Mouse (Mus musculus): ENCODE results near the gene Cd274. TPM values are rescaled to one million over a fixed set of nuclear protein-coding genes. Genes with fewer than 3 reads are reported as not detected.

The Cd274 gene
- polyA plus RNA-seq, 1 experiment from 2014 or later: 0.21 TPM

DNA sequence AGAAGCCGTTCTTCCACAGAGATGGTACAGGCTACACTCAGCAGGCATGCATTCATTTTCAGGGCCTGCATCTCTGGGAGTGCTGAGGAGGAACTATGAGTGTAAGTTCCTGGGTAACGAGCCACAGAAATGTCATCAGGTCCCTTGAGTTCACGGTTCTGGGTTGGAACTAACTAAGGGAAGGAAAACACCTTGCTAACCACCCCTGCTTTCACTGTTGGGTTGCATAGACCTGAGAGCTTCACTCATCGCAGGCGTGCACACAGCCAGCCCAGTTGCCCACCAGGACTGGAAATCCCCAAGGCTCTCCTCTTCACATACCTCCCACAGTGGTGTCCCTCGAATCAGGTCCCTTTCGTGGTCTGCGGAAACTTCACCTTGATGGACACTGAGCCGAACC lies 7.7 kb downstream of the Cd274 start:
- WGBS: 90% methylated on average over 9 of the region's 9 CpGs
- Histone ChIP-seq H3K4me3 (replicated peaks) (no peak overlapping the region), H3K9ac (replicated peaks) (no peak overlapping the region), H3K4me1 (replicated peaks) (0 out of 2 replicates have a peak, but pooled peaks cover 3% of the 10 kb centered on the region), H3K4me2 (no peak overlapping the region), H3K27ac (no peak overlapping the region), H3K27me3 (no peaks in the 10 kb centered on the region), H3K36me3 (no peaks in the 10 kb centered on the region), H3K9me3 (no peaks in the 10 kb centered on the region)
- no peak for ATAC-seq (ENCODE audit: insufficient number of reproducible peaks, insufficient read depth, low FRiP score, low TSS enrichment, low read depth)

GRCm38 (mm10) chr19:29376382-29376781 lies 9.1 kb downstream of the Cd274 start:
- Histone ChIP-seq H3K9me3 (no peaks in the 10 kb centered on the region), H3K36me3 (no peaks in the 10 kb centered on the region), H3K4me2 (no peak overlapping the region), H3K9ac (replicated peaks) (no peak overlapping the region), H3K4me1 (replicated peaks) (0 out of 2 replicates have a peak, but pooled peaks cover 3% of the 10 kb centered on the region), H3K27ac (no peak overlapping the region), H3K27me3 (no peaks in the 10 kb centered on the region), H3K4me3 (replicated peaks) (no peak overlapping the region)
- WGBS: 81% methylated on average over 3 of the region's 3 CpGs
- ATAC-seq (ENCODE audit: insufficient number of reproducible peaks, insufficient read depth, low FRiP score, low TSS enrichment, low read depth): no peak

- H3K4me2 ChIP-seq: no peak overlapping the region
- H3K9me3 ChIP-seq: no peaks in the 10 kb centered on the region
- no peak overlapping the region for H3K4me3 ChIP-seq (replicated peaks)
- H3K27ac ChIP-seq: no peak overlapping the region
- ATAC-seq (ENCODE audit: insufficient number of reproducible peaks, insufficient read depth, low FRiP score, low TSS enrichment, low read depth): no peak
- H3K9ac ChIP-seq (replicated peaks): no peak overlapping the region
- H3K27me3 ChIP-seq: no peaks in the 10 kb centered on the region
- WGBS: 86% methylated on average over 14 of the region's 14 CpGs
- H3K36me3 ChIP-seq: no peaks in the 10 kb centered on the region
- no peaks in the 10 kb centered on the region for H3K4me1 ChIP-seq (replicated peaks)
These were observed 12.8 kb downstream of the Cd274 start for GRCm38 (mm10) chr19:29379839-29380603.

GRCm38 (mm10) chr19:29383368-29383767 lies 16.1 kb downstream of the Cd274 start:
- H3K27ac ChIP-seq: no peak overlapping the region
- no peaks in the 10 kb centered on the region for H3K4me1 ChIP-seq (replicated peaks)
- 92% methylated on average over 5 of the region's 5 CpGs for WGBS
- no peaks in the 10 kb centered on the region for H3K36me3 ChIP-seq
- no peak overlapping the region for H3K9ac ChIP-seq (replicated peaks)
- no peaks in the 10 kb centered on the region for H3K27me3 ChIP-seq
- no peak overlapping the region for H3K4me2 ChIP-seq
- H3K4me3 ChIP-seq (replicated peaks): no peak overlapping the region
- no peak for ATAC-seq (ENCODE audit: insufficient number of reproducible peaks, insufficient read depth, low FRiP score, low TSS enrichment, low read depth)
- H3K9me3 ChIP-seq: no peaks in the 10 kb centered on the region

DNA sequence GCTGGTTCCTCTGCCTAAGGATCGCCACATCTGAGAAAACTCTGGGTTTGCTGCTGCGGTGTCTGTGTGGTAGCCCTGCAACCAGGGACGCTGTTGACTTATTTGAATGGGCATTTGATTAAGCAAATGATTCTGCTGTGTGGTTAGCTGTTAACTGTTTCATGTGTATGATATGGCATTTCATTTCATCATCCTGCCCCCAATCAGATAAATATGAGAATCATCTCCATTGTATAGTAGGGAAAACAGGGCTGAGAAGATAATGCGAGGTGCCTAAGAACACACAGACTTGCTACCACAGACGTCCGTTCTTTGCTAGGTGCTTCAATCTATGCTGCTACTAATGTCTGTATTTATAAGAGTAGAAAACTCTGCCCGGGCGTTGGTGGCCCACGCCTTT lies 17.2 kb downstream of the Cd274 start:
- 86% methylated on average over 9 of the region's 9 CpGs for WGBS
- no peak overlapping the region for H3K4me2 ChIP-seq
- H3K4me1 ChIP-seq (replicated peaks): no peaks in the 10 kb centered on the region
- H3K9me3 ChIP-seq: no peaks in the 10 kb centered on the region
- no peak overlapping the region for H3K27ac ChIP-seq
- H3K27me3 ChIP-seq: no peaks in the 10 kb centered on the region
- no peaks in the 10 kb centered on the region for H3K36me3 ChIP-seq
- H3K4me3 ChIP-seq (replicated peaks): no peak overlapping the region
- no peak overlapping the region for H3K9ac ChIP-seq (replicated peaks)
- no peak for ATAC-seq (ENCODE audit: insufficient number of reproducible peaks, insufficient read depth, low FRiP score, low TSS enrichment, low read depth)

- H3K4me3 ChIP-seq (replicated peaks): no peak overlapping the region
- ATAC-seq (ENCODE audit: insufficient number of reproducible peaks, insufficient read depth, low FRiP score, low TSS enrichment, low read depth): no peak
- no peaks in the 10 kb centered on the region for H3K27me3 ChIP-seq
- H3K9me3 ChIP-seq: no peaks in the 10 kb centered on the region
- 89% methylated on average over 6 of the region's 6 CpGs for WGBS
- no peak overlapping the region for H3K4me2 ChIP-seq
- no peak overlapping the region for H3K9ac ChIP-seq (replicated peaks)
- no peaks in the 10 kb centered on the region for H3K4me1 ChIP-seq (replicated peaks)
- H3K36me3 ChIP-seq: no peaks in the 10 kb centered on the region
- no peak overlapping the region for H3K27ac ChIP-seq
These were observed 17.7 kb downstream of the Cd274 start for GRCm38 (mm10) chr19:29384994-29385393.

GRCm38 (mm10) chr19:29385822-29386221 lies 18.6 kb downstream of the Cd274 start:
- H3K4me1 ChIP-seq (replicated peaks): no peaks in the 10 kb centered on the region
- no peak overlapping the region for H3K4me3 ChIP-seq (replicated peaks)
- ATAC-seq (ENCODE audit: insufficient number of reproducible peaks, insufficient read depth, low FRiP score, low TSS enrichment, low read depth): no peak
- 88% methylated on average over 4 of the region's 4 CpGs for WGBS
- no peak overlapping the region for H3K4me2 ChIP-seq
- no peak overlapping the region for H3K27ac ChIP-seq
- no peak overlapping the region for H3K9ac ChIP-seq (replicated peaks)
- no peaks in the 10 kb centered on the region for H3K36me3 ChIP-seq
- H3K27me3 ChIP-seq: no peaks in the 10 kb centered on the region
- no peaks in the 10 kb centered on the region for H3K9me3 ChIP-seq

- Histone ChIP-seq H3K27ac (no peak overlapping the region), H3K36me3 (no peaks in the 10 kb centered on the region), H3K27me3 (no peaks in the 10 kb centered on the region), H3K4me2 (no peak overlapping the region), H3K4me1 (replicated peaks) (no peaks in the 10 kb centered on the region), H3K9me3 (no peaks in the 10 kb centered on the region), H3K9ac (replicated peaks) (no peak overlapping the region), H3K4me3 (replicated peaks) (no peak overlapping the region)
- ATAC-seq (ENCODE audit: insufficient number of reproducible peaks, insufficient read depth, low FRiP score, low TSS enrichment, low read depth): no peak
- 91% methylated on average over 1 of the region's 1 CpGs for WGBS
These were observed 21.6 kb downstream of the Cd274 start for GRCm38 (mm10) chr19:29388818-29389217.

GRCm38 (mm10) chr19:29390483-29390882 lies 23.2 kb downstream of the Cd274 start:
- no peaks in the 10 kb centered on the region for H3K9me3 ChIP-seq
- 74% methylated on average over 5 of the region's 5 CpGs for WGBS
- no peak overlapping the region for H3K4me2 ChIP-seq
- no peak overlapping the region for H3K4me3 ChIP-seq (replicated peaks)
- ATAC-seq (ENCODE audit: insufficient number of reproducible peaks, insufficient read depth, low FRiP score, low TSS enrichment, low read depth): no peak
- H3K9ac ChIP-seq (replicated peaks): no peak overlapping the region
- H3K4me1 ChIP-seq (replicated peaks): no peaks in the 10 kb centered on the region
- H3K36me3 ChIP-seq: no peaks in the 10 kb centered on the region
- no peaks in the 10 kb centered on the region for H3K27me3 ChIP-seq
- H3K27ac ChIP-seq: no peak overlapping the region

DNA sequence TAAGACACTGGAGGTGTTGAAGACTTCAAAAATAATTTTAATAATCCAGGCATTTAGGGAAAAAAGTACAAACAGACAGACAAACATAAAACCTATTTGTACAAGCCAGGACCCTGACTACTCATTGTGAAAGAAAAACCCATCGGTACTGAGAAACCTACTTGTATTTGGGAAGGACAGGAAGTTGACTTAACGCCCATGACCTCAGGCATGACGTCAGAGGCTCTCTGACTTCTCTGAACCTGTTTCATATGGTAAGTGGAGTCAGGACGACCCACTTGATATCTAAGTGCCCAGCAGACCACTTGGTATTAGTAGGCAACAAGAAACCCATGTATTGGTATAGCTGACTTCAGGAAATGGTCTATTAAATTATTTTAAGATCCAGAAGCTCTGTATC lies 24.0 kb downstream of the Cd274 start:
- H3K9ac ChIP-seq (replicated peaks): no peak overlapping the region
- no peak overlapping the region for H3K27ac ChIP-seq
- no peak overlapping the region for H3K4me3 ChIP-seq (replicated peaks)
- H3K4me2 ChIP-seq: no peak overlapping the region
- no peaks in the 10 kb centered on the region for H3K36me3 ChIP-seq
- no peaks in the 10 kb centered on the region for H3K9me3 ChIP-seq
- no peaks in the 10 kb centered on the region for H3K4me1 ChIP-seq (replicated peaks)
- ATAC-seq (ENCODE audit: insufficient number of reproducible peaks, insufficient read depth, low FRiP score, low TSS enrichment, low read depth): no peak
- no peaks in the 10 kb centered on the region for H3K27me3 ChIP-seq
- WGBS: 74% methylated on average over 4 of the region's 4 CpGs

DNA sequence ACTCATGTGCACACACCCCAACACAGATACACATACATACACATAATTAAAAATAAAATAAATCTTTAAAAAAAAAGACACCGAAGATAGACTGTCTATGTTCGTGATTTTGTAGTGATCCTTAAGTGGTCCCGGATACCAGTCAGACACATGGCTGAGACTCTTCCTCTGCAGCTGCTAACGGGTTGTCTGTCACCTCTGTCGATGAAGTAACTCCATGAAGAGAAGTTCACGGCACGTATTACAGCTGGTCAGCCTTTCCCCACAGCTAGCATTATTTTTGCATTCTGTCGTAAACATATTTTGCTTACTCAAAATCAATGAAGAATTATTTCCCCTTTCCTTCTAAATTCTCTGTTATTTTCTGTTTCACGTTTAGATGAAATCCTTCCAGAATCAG lies 26.1 kb downstream of the Cd274 start:
- no peak for ATAC-seq (ENCODE audit: insufficient number of reproducible peaks, insufficient read depth, low FRiP score, low TSS enrichment, low read depth)
- WGBS: 85% methylated on average over 9 of the region's 9 CpGs

GRCm38 (mm10) chr19:29394721-29395120 lies 27.5 kb downstream of the Cd274 start:
- WGBS: 94% methylated on average over 2 of the region's 2 CpGs
- no peak for ATAC-seq (ENCODE audit: insufficient number of reproducible peaks, insufficient read depth, low FRiP score, low TSS enrichment, low read depth)
- no peak overlapping the region for H3K4me2 ChIP-seq

More for the DNA sequence above, 26.1 kb downstream of the Cd274 start:
- Histone ChIP-seq H3K36me3 (no peaks in the 10 kb centered on the region), H3K27me3 (no peaks in the 10 kb centered on the region), H3K9ac (replicated peaks) (no peak overlapping the region), H3K4me1 (replicated peaks) (no peaks in the 10 kb centered on the region), H3K4me3 (replicated peaks) (no peak overlapping the region), H3K27ac (no peak overlapping the region), H3K4me2 (no peak overlapping the region), H3K9me3 (0 out of 2 replicates have a peak, but pooled peaks cover 3% of the 10 kb centered on the region)

More at GRCm38 (mm10) chr19:29394721-29395120, 27.5 kb downstream of the Cd274 start:
- H3K4me3 ChIP-seq (replicated peaks): no peak overlapping the region
- no peak overlapping the region for H3K9ac ChIP-seq (replicated peaks)
- no peaks in the 10 kb centered on the region for H3K36me3 ChIP-seq
- no peaks in the 10 kb centered on the region for H3K4me1 ChIP-seq (replicated peaks)
- H3K27ac ChIP-seq: no peak overlapping the region
- H3K27me3 ChIP-seq: no peaks in the 10 kb centered on the region
- H3K9me3 ChIP-seq: 0 out of 2 replicates have a peak, but pooled peaks cover 3% of the 10 kb centered on the region
